Mouse (Mus musculus) hindbrain, embryonic 13.5 days (tissue): ENCODE data around the gene Fbxl18. TPM values are rescaled to one million over a fixed set of nuclear protein-coding genes. Genes with fewer than 3 reads are reported as not detected.

Experiments
- ATAC-seq: fragments of 200-750 bp; cut with Nextera tagmentation; 2 replicates; pipeline ENCODE4 v1.8.0; 2017; ENCODE audit warnings: moderate TSS enrichment; ENCODE audit not compliant: low FRiP score
- H3K27ac ChIP-seq: fragments of 300-500 bp; sonication (generic); 2 replicates; pipeline ENCODE4 v1.5.1; 2015; ENCODE audit warnings: inconsistent platforms, mild to moderate bottlenecking, moderate library complexity
- H3K27me3 ChIP-seq: fragments of 300-500 bp; sonication (generic); 2 replicates; pipeline ENCODE4 v1.6.1; 2015; ENCODE audit warnings: mild to moderate bottlenecking, inconsistent platforms
- H3K36me3 ChIP-seq: fragments of 300-500 bp; sonication (generic); 2 replicates; pipeline ENCODE4 v1.6.1; 2015; ENCODE audit warnings: mild to moderate bottlenecking, inconsistent platforms
- H3K4me1 ChIP-seq: fragments of 300-500 bp; sonication (generic); replicated peaks from 2 replicates; pipeline ENCODE4 v1.6.1; 2015; ENCODE audit warnings: inconsistent platforms
- H3K4me2 ChIP-seq: fragments of 300-500 bp; sonication (generic); 2 replicates; pipeline ENCODE4 v1.6.1; 2015; ENCODE audit warnings: inconsistent platforms, mild to moderate bottlenecking, moderate library complexity
- H3K4me3 ChIP-seq: fragments of 300-500 bp; sonication (generic); 2 replicates; pipeline ENCODE4 v1.5.1; 2015; ENCODE audit warnings: mild to moderate bottlenecking, inconsistent platforms
- H3K9ac ChIP-seq: fragments of 300-500 bp; sonication (generic); 2 replicates; pipeline ENCODE4 v1.6.1; 2015; ENCODE audit warnings: mild to moderate bottlenecking, inconsistent platforms
- H3K9me3 ChIP-seq: fragments of 300-500 bp; sonication (generic); 2 replicates; pipeline ENCODE4 v1.6.1; 2016; ENCODE audit warnings: inconsistent platforms
- WGBS: fragments of 180-500 bp; shearing (Covaris S2); methylation state at CpG from one replicate; pipeline ENCODE4 v1.1.7; 2015; 5-methylcytosine and 5-hydroxymethylcytosine counted together
- polyA plus RNA-seq: library from polyadenylated mRNA; unstranded; fragments of >200 nt; fragmentation: Nextera tagmentation; extraction: Ambion mirVana; gene quantifications from 2 replicates; pipeline ENCODE4 v1.2.1, GENCODE M21; 2015

Gene Fbxl18
- polyA plus RNA-seq, 1 experiment from 2014 or later = 36.6 TPM

- 84% methylated on average over 5 of the region's 5 CpGs for WGBS
Observed at GRCm38 (mm10) chr5:142876896-142877295, 18.3 kb downstream of the Fbxl18 start.

GRCm38 (mm10) chr5:142875513-142875905, 19.7 kb downstream of the Fbxl18 start:
- 96% methylated on average over 10 of the region's 10 CpGs for WGBS
- H3K36me3 ChIP-seq = peaks cover 67% of the 10 kb centered on the region

More at GRCm38 (mm10) chr5:142876896-142877295, 18.3 kb downstream of the Fbxl18 start:
- H3K27me3 ChIP-seq = no peaks in the 10 kb centered on the region
- peaks cover 53% of the 10 kb centered on the region for H3K4me1 ChIP-seq
- H3K4me2 ChIP-seq = no peak overlapping the region
- H3K4me3 ChIP-seq = no peak overlapping the region
- H3K27ac ChIP-seq = peak overlapping the region; percentile 35; the same call in 1 of the 2 replicates
- peaks cover 56% of the 10 kb centered on the region for H3K36me3 ChIP-seq
- no peak for ATAC-seq
- H3K9ac ChIP-seq = no peak overlapping the region
- no peaks in the 10 kb centered on the region for H3K9me3 ChIP-seq

GRCm38 (mm10) chr5:142874791-142875512, 20.3 kb downstream of the Fbxl18 start:
- Histone ChIP-seq H3K9me3 (no peaks in the 10 kb centered on the region), H3K36me3 (peaks cover 70% of the 10 kb centered on the region), H3K27me3 (no peaks in the 10 kb centered on the region), H3K27ac (peak overlapping the region; percentile 18; the same call in 1 of the 2 replicates), H3K4me2 (no peak overlapping the region), H3K9ac (0 out of 2 replicates have a peak overlapping the region, but pooled peaks have one; percentile 39), H3K4me3 (no peak overlapping the region), H3K4me1 (peaks cover 49% of the 10 kb centered on the region)
- ATAC-seq = no peak
- 90% methylated on average over 13 of the region's 13 CpGs for WGBS

More at GRCm38 (mm10) chr5:142875513-142875905, 19.7 kb downstream of the Fbxl18 start:
- peaks cover 52% of the 10 kb centered on the region for H3K4me1 ChIP-seq
- no peaks in the 10 kb centered on the region for H3K27me3 ChIP-seq
- no peak for ATAC-seq
- H3K4me2 ChIP-seq = no peak overlapping the region
- H3K9me3 ChIP-seq = no peaks in the 10 kb centered on the region
- H3K27ac ChIP-seq = peak overlapping the region; percentile 18; the same call in 1 of the 2 replicates
- no peak overlapping the region for H3K4me3 ChIP-seq
- H3K9ac ChIP-seq = 0 out of 2 replicates have a peak overlapping the region, but pooled peaks have one; percentile 39

- Histone ChIP-seq H3K9ac (no peak overlapping the region), H3K27me3 (no peaks in the 10 kb centered on the region), H3K36me3 (peaks cover 71% of the 10 kb centered on the region), H3K4me1 (peaks cover 55% of the 10 kb centered on the region), H3K9me3 (no peaks in the 10 kb centered on the region), H3K4me2 (no peak overlapping the region), H3K4me3 (no peak overlapping the region), H3K27ac (no peak overlapping the region)
- WGBS = 93% methylated on average over 7 of the region's 7 CpGs
- ATAC-seq = no peak
Observed at GRCm38 (mm10) chr5:142873718-142874117, 21.5 kb downstream of the Fbxl18 start.

- Histone ChIP-seq H3K4me1 (peaks cover 42% of the 10 kb centered on the region), H3K9ac (peak overlapping the region; percentile 51), H3K9me3 (no peaks in the 10 kb centered on the region), H3K27me3 (no peaks in the 10 kb centered on the region), H3K27ac (0 out of 2 replicates have a peak overlapping the region, but pooled peaks have one; percentile 8), H3K36me3 (peaks cover 67% of the 10 kb centered on the region), H3K4me2 (no peak overlapping the region), H3K4me3 (no peak overlapping the region)
- ATAC-seq = no peak
- WGBS = 64% methylated on average over 12 of the region's 12 CpGs
Observed at GRCm38 (mm10) chr5:142871765-142872164, 23.5 kb downstream of the Fbxl18 start.

- Histone ChIP-seq H3K9ac (no peak overlapping the region), H3K4me2 (no peak overlapping the region), H3K4me1 (peaks cover 36% of the 10 kb centered on the region), H3K36me3 (peaks cover 51% of the 10 kb centered on the region), H3K9me3 (no peaks in the 10 kb centered on the region), H3K27ac (peak overlapping the region; percentile 80), H3K4me3 (no peak overlapping the region), H3K27me3 (no peaks in the 10 kb centered on the region)
- 47% methylated on average over 13 of the region's 13 CpGs for WGBS
- ATAC-seq = peak; percentile 80
Observed at GRCm38 (mm10) chr5:142869463-142869862, 25.8 kb downstream of the Fbxl18 start.

- peaks cover 13% of the 10 kb centered on the region for H3K4me1 ChIP-seq
- peak overlapping the region; percentile 22; the same call in 1 of the 2 replicates for H3K4me2 ChIP-seq
- H3K4me3 ChIP-seq = no peak overlapping the region
- no peaks in the 10 kb centered on the region for H3K27me3 ChIP-seq
- H3K27ac ChIP-seq = peak overlapping the region; percentile 74
- H3K36me3 ChIP-seq = no peaks in the 10 kb centered on the region
- no peak overlapping the region for H3K9ac ChIP-seq
- 0 out of 2 replicates have a peak, but pooled peaks have one; percentile 46 for ATAC-seq
- no peaks in the 10 kb centered on the region for H3K9me3 ChIP-seq
- WGBS = 38% methylated on average over 16 of the region's 16 CpGs
Observed at GRCm38 (mm10) chr5:142857763-142858229, 37.4 kb downstream of the Fbxl18 start.

- ATAC-seq = no peak
- 77% methylated on average over 4 of the region's 4 CpGs for WGBS
Observed at GRCm38 (mm10) chr5:142856408-142856807, 38.8 kb downstream of the Fbxl18 start.

GRCm38 (mm10) chr5:142854877-142855276, 40.3 kb downstream of the Fbxl18 start:
- H3K9ac ChIP-seq = no peak overlapping the region
- no peaks in the 10 kb centered on the region for H3K9me3 ChIP-seq
- no peak for ATAC-seq
- WGBS = 84% methylated on average over 10 of the region's 10 CpGs
- H3K4me1 ChIP-seq = peaks cover 8% of the 10 kb centered on the region
- H3K27me3 ChIP-seq = no peaks in the 10 kb centered on the region
- no peak overlapping the region for H3K4me2 ChIP-seq
- H3K4me3 ChIP-seq = no peak overlapping the region
- no peak overlapping the region for H3K27ac ChIP-seq
- no peaks in the 10 kb centered on the region for H3K36me3 ChIP-seq

More at GRCm38 (mm10) chr5:142856408-142856807, 38.8 kb downstream of the Fbxl18 start:
- Histone ChIP-seq H3K4me2 (no peak overlapping the region), H3K27ac (no peak overlapping the region), H3K36me3 (no peaks in the 10 kb centered on the region), H3K9me3 (no peaks in the 10 kb centered on the region), H3K27me3 (no peaks in the 10 kb centered on the region), H3K4me1 (peaks cover 8% of the 10 kb centered on the region), H3K9ac (no peak overlapping the region), H3K4me3 (no peak overlapping the region)

- Histone ChIP-seq H3K4me1 (peaks cover 8% of the 10 kb centered on the region), H3K4me2 (no peak overlapping the region), H3K27ac (no peak overlapping the region), H3K9ac (no peak overlapping the region), H3K27me3 (no peaks in the 10 kb centered on the region), H3K4me3 (no peak overlapping the region), H3K9me3 (no peaks in the 10 kb centered on the region), H3K36me3 (no peaks in the 10 kb centered on the region)
- WGBS = 78% methylated on average over 6 of the region's 6 CpGs
- no peak for ATAC-seq
Observed at GRCm38 (mm10) chr5:142853585-142853984, 41.6 kb downstream of the Fbxl18 start.

GRCm38 (mm10) chr5:142851681-142852049, 43.6 kb downstream of the Fbxl18 start:
- WGBS = 70% methylated on average over 5 of the region's 5 CpGs
- H3K27ac ChIP-seq = no peak overlapping the region
- H3K9me3 ChIP-seq = no peaks in the 10 kb centered on the region
- no peak for ATAC-seq
- H3K4me3 ChIP-seq = no peak overlapping the region
- H3K4me1 ChIP-seq = no peaks in the 10 kb centered on the region
- no peak overlapping the region for H3K9ac ChIP-seq
- H3K4me2 ChIP-seq = no peak overlapping the region
- no peaks in the 10 kb centered on the region for H3K27me3 ChIP-seq
- no peaks in the 10 kb centered on the region for H3K36me3 ChIP-seq

GRCm38 (mm10) chr5:142850916-142851680, 44.1 kb downstream of the Fbxl18 start:
- no peak overlapping the region for H3K4me3 ChIP-seq
- H3K27ac ChIP-seq = no peak overlapping the region
- no peak for ATAC-seq
- H3K9me3 ChIP-seq = no peaks in the 10 kb centered on the region
- H3K36me3 ChIP-seq = no peaks in the 10 kb centered on the region
- 90% methylated on average over 7 of the region's 7 CpGs for WGBS
- H3K4me1 ChIP-seq = no peaks in the 10 kb centered on the region
- H3K9ac ChIP-seq = no peak overlapping the region
- H3K27me3 ChIP-seq = no peaks in the 10 kb centered on the region
- no peak overlapping the region for H3K4me2 ChIP-seq
